Mouse (Mus musculus) forebrain, embryonic 12.5 days (tissue): ENCODE measurements around the gene Gpnmb. TPM values are rescaled to one million over a fixed set of nuclear protein-coding genes. Genes with fewer than 3 reads are reported as not detected.

Experiments
- ATAC-seq: fragments of 200-750 bp; cut with Nextera tagmentation; 2 replicates; pipeline ENCODE4 v1.8.0; 2017; ENCODE audit warnings: moderate TSS enrichment; ENCODE audit not compliant: low FRiP score
- H3K27ac ChIP-seq: fragments of 300-500 bp; sonication (generic); 2 replicates; pipeline ENCODE4 v1.5.1; 2016; ENCODE audit warnings: mild to moderate bottlenecking
- H3K27me3 ChIP-seq: fragments of 300-500 bp; sonication (generic); 2 replicates; pipeline ENCODE4 v1.6.1; 2016; ENCODE audit warnings: mild to moderate bottlenecking
- H3K36me3 ChIP-seq: fragments of 300-500 bp; sonication (generic); replicated peaks from 2 replicates; pipeline ENCODE4 v1.6.1; 2016; ENCODE audit warnings: mild to moderate bottlenecking
- H3K4me1 ChIP-seq: fragments of 300-500 bp; sonication (generic); 2 replicates; pipeline ENCODE4 v1.6.1; 2016
- H3K4me2 ChIP-seq: fragments of 300-500 bp; sonication (generic); 2 replicates; pipeline ENCODE4 v1.6.1; 2016; ENCODE audit warnings: mild to moderate bottlenecking, moderate library complexity
- H3K4me3 ChIP-seq: fragments of 300-500 bp; sonication (generic); replicated peaks from 2 replicates; pipeline ENCODE4 v1.5.1; 2016; ENCODE audit warnings: mild to moderate bottlenecking
- H3K9ac ChIP-seq: fragments of 300-500 bp; sonication (generic); 2 replicates; pipeline ENCODE4 v1.6.1; 2016; ENCODE audit warnings: mild to moderate bottlenecking
- H3K9me3 ChIP-seq: fragments of 300-500 bp; sonication (generic); 2 replicates; pipeline ENCODE4 v1.6.1; 2016
- WGBS: fragments of 180-500 bp; shearing (Covaris S2); methylation state at CpG from one replicate; pipeline ENCODE4 v1.1.7; 2016; 5-methylcytosine and 5-hydroxymethylcytosine counted together
- polyA plus RNA-seq: library from polyadenylated mRNA; unstranded; fragments of >200 nt; fragmentation: Nextera tagmentation; extraction: Ambion mirVana; gene quantifications from 2 replicates; pipeline ENCODE4 v1.2.1, GENCODE M21; 2016

Gpnmb gene
- polyA plus RNA-seq, 1 experiment from 2014 or later: 0.82 TPM

GRCm38 (mm10) chr6:49113895-49114294 lies 77.5 kb downstream of the Gpnmb start:
- Histone ChIP-seq H3K4me2 (no peak overlapping the region), H3K27me3 (no peaks in the 10 kb centered on the region), H3K9ac (no peak overlapping the region), H3K36me3 (peaks cover 42% of the 10 kb centered on the region), H3K4me1 (no peaks in the 10 kb centered on the region), H3K27ac (no peak overlapping the region), H3K9me3 (no peaks in the 10 kb centered on the region), H3K4me3 (no peak overlapping the region)
- no peak for ATAC-seq
- WGBS: 95% methylated on average over 7 of the region's 7 CpGs

GRCm38 (mm10) chr6:49114457-49114856 lies 78.1 kb downstream of the Gpnmb start:
- Histone ChIP-seq H3K27me3 (no peaks in the 10 kb centered on the region), H3K4me3 (no peak overlapping the region), H3K27ac (no peak overlapping the region), H3K9ac (no peak overlapping the region), H3K4me1 (no peaks in the 10 kb centered on the region), H3K36me3 (peaks cover 37% of the 10 kb centered on the region), H3K9me3 (no peaks in the 10 kb centered on the region), H3K4me2 (no peak overlapping the region)
- 95% methylated on average over 6 of the region's 6 CpGs for WGBS
- ATAC-seq: no peak

GRCm38 (mm10) chr6:49115550-49115949 lies 79.2 kb downstream of the Gpnmb start:
- no peak overlapping the region for H3K27ac ChIP-seq
- no peak overlapping the region for H3K4me2 ChIP-seq
- no peaks in the 10 kb centered on the region for H3K27me3 ChIP-seq
- peaks cover 4% of the 10 kb centered on the region for H3K4me1 ChIP-seq
- no peak for ATAC-seq
- WGBS: 89% methylated on average over 5 of the region's 5 CpGs
- H3K4me3 ChIP-seq: no peak overlapping the region
- peaks cover 37% of the 10 kb centered on the region for H3K36me3 ChIP-seq
- no peak overlapping the region for H3K9ac ChIP-seq
- no peaks in the 10 kb centered on the region for H3K9me3 ChIP-seq

- Histone ChIP-seq H3K4me2 (no peak overlapping the region), H3K9me3 (no peaks in the 10 kb centered on the region), H3K27me3 (no peaks in the 10 kb centered on the region), H3K27ac (no peak overlapping the region), H3K36me3 (peaks cover 30% of the 10 kb centered on the region), H3K9ac (no peak overlapping the region), H3K4me1 (peaks cover 4% of the 10 kb centered on the region), H3K4me3 (no peak overlapping the region)
- no peak for ATAC-seq
- WGBS: 98% methylated on average over 8 of the region's 8 CpGs
These were observed 79.9 kb downstream of the Gpnmb start for GRCm38 (mm10) chr6:49116241-49116640.

GRCm38 (mm10) chr6:49118446-49118845 lies 82.1 kb downstream of the Gpnmb start:
- ATAC-seq: no peak
- Histone ChIP-seq H3K27me3 (no peaks in the 10 kb centered on the region), H3K27ac (no peak overlapping the region), H3K9ac (no peak overlapping the region), H3K9me3 (no peaks in the 10 kb centered on the region), H3K36me3 (peaks cover 38% of the 10 kb centered on the region), H3K4me2 (no peak overlapping the region), H3K4me1 (peaks cover 4% of the 10 kb centered on the region), H3K4me3 (no peak overlapping the region)
- 84% methylated on average over 8 of the region's 8 CpGs for WGBS

GRCm38 (mm10) chr6:49119462-49120135 lies 83.3 kb downstream of the Gpnmb start:
- Histone ChIP-seq H3K27me3 (no peaks in the 10 kb centered on the region), H3K27ac (no peak overlapping the region), H3K9ac (no peak overlapping the region), H3K4me1 (peaks cover 4% of the 10 kb centered on the region), H3K9me3 (no peaks in the 10 kb centered on the region), H3K36me3 (peaks cover 38% of the 10 kb centered on the region), H3K4me3 (no peak overlapping the region), H3K4me2 (no peak overlapping the region)
- 89% methylated on average over 1 of the region's 1 CpGs for WGBS
- ATAC-seq: no peak

GRCm38 (mm10) chr6:49120370-49120769 lies 84.0 kb downstream of the Gpnmb start:
- H3K9ac ChIP-seq: no peak overlapping the region
- no peaks in the 10 kb centered on the region for H3K27me3 ChIP-seq
- no peak overlapping the region for H3K27ac ChIP-seq
- H3K4me2 ChIP-seq: no peak overlapping the region
- peaks cover 4% of the 10 kb centered on the region for H3K4me1 ChIP-seq
- peaks cover 37% of the 10 kb centered on the region for H3K36me3 ChIP-seq
- H3K4me3 ChIP-seq: no peak overlapping the region
- no peak for ATAC-seq
- H3K9me3 ChIP-seq: 0 out of 2 replicates have a peak, but pooled peaks cover 1% of the 10 kb centered on the region
- 87% methylated on average over 3 of the region's 3 CpGs for WGBS

Other genes starting within 250 kb of the Gpnmb start
- 12.0 and 16.7 TPM in 2 replicates for gene Tmem176a, start 195.6 kb upstream of the Gpnmb start, polyA plus RNA-seq
- 67.1 and 77.8 TPM in 2 replicates for gene Tmem176b, start 195.1 kb upstream of the Gpnmb start, polyA plus RNA-seq
- gene Aoc1, start 163.7 kb upstream of the Gpnmb start, polyA plus RNA-seq: not detected in 2 replicates
- not detected in 2 replicates for gene 1600015I10Rik, start 106.7 kb upstream of the Gpnmb start, polyA plus RNA-seq
- not detected in 2 replicates for gene Doxl2, start 61.6 kb upstream of the Gpnmb start, polyA plus RNA-seq
- gene Svs1, start 49.7 kb upstream of the Gpnmb start, polyA plus RNA-seq: not detected in 2 replicates
- 58.7 and 67.8 TPM in 2 replicates for gene Malsu1, start 37.2 kb downstream of the Gpnmb start, polyA plus RNA-seq
- gene Igf2bp3, start 178.4 kb downstream of the Gpnmb start, polyA plus RNA-seq: 98.9 and 107 TPM in 2 replicates
- gene Tra2a, start 227.5 kb downstream of the Gpnmb start, polyA plus RNA-seq: 164 and 168 TPM in 2 replicates